Mouse (Mus musculus): ENCODE measurements around the gene Hcfc1. TPM values are rescaled to one million over a fixed set of nuclear protein-coding genes. Genes with fewer than 3 reads are reported as not detected.

The Hcfc1 gene
- 24.4 and 33.9 TPM in 2 replicates for polyA plus RNA-seq (2015; fragmentation: Nextera tagmentation; extraction: Ambion mirVana)

- peak; percentile 74 for ATAC-seq (replicated peaks; ENCODE audit: insufficient number of reproducible peaks, insufficient read depth, low FRiP score, low read depth)
- 12% methylated on average over 58 of the region's 58 CpGs for WGBS
- peaks cover 26% of the 10 kb centered on the region for H3K4me1 ChIP-seq (replicated peaks)
- peak within 1 kb of the TSS; percentile 78 for H3K4me3 ChIP-seq
- peak within 1 kb of the TSS; percentile 63 for H3K4me2 ChIP-seq
- no peaks in the 10 kb centered on the region for H3K36me3 ChIP-seq
- peak within 1 kb of the TSS; percentile 99 for H3K27ac ChIP-seq
- H3K9me3 ChIP-seq (replicated peaks), result no peaks in the 10 kb centered on the region
- peak within 1 kb of the TSS; percentile 72 for H3K9ac ChIP-seq
- 0 out of 2 replicates have a peak, but pooled peaks cover 5% of the 10 kb centered on the region for H3K27me3 ChIP-seq
These were observed at the start of gene Hcfc1 for GRCm38 (mm10) chrX:73966248-73967176. Gene Hcfc1, minus strand, starts transcription at chrX:73966357.

DNA sequence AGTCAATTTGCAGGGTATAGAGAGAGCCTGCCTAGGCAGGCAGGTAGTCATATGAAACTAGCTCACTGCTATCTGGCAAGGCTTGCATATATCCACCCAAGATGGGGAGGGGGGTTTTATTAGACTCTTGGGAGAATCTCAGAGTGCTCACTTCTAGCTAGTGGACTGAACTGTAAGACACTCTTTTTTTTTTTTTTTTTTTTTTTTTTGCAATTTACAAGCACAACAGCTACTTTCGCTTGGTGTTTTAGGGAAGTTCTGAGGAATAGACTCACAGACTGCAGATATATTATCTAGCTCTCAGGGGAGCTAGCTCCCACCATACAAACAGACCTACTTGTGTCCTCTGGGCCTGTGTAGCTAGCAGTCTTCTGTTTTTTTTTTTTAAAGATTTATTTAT lies 48.4 kb upstream of the Hcfc1 start:
- no peak overlapping the region for H3K9ac ChIP-seq
- H3K27me3 ChIP-seq, result no peaks in the 10 kb centered on the region
- no peaks in the 10 kb centered on the region for H3K4me1 ChIP-seq (replicated peaks)
- H3K27ac ChIP-seq, result no peak overlapping the region
- peaks cover 10% of the 10 kb centered on the region for H3K36me3 ChIP-seq
- ATAC-seq (replicated peaks; ENCODE audit: insufficient number of reproducible peaks, insufficient read depth, low FRiP score, low read depth), result no peak
- no peaks in the 10 kb centered on the region for H3K9me3 ChIP-seq (replicated peaks)
- WGBS, result 87% methylated on average over 1 of the region's 1 CpGs
- no peak overlapping the region for H3K4me3 ChIP-seq
- no peak overlapping the region for H3K4me2 ChIP-seq

DNA sequence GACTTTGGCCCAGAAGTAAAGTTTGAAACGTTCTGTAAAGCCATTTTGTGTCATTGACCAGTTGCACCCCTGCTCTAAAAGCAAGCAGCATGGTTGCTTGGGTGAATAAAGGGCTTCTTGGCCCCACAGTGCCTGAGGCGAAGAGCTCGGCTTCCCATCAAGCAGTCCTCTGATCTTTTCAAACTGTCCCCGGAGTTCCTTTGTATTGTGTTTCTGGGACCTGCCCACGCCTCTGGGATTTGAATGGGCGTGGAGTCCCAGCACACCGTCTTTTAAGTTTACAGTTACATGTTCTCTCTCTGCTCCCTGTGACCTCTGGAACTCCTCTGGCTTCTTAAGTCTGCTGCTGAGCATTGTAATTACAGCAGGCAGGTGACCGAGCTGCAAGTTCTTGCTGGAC lies 41.9 kb upstream of the Hcfc1 start:
- H3K27me3 ChIP-seq, result no peaks in the 10 kb centered on the region
- no peak for ATAC-seq (replicated peaks; ENCODE audit: insufficient number of reproducible peaks, insufficient read depth, low FRiP score, low read depth)
- no peak overlapping the region for H3K27ac ChIP-seq
- no peak overlapping the region for H3K4me2 ChIP-seq
- no peaks in the 10 kb centered on the region for H3K36me3 ChIP-seq
- no peaks in the 10 kb centered on the region for H3K4me1 ChIP-seq (replicated peaks)
- WGBS, result 65% methylated on average over 8 of the region's 8 CpGs
- no peak overlapping the region for H3K9ac ChIP-seq
- H3K4me3 ChIP-seq, result no peak overlapping the region
- H3K9me3 ChIP-seq (replicated peaks), result no peaks in the 10 kb centered on the region

DNA sequence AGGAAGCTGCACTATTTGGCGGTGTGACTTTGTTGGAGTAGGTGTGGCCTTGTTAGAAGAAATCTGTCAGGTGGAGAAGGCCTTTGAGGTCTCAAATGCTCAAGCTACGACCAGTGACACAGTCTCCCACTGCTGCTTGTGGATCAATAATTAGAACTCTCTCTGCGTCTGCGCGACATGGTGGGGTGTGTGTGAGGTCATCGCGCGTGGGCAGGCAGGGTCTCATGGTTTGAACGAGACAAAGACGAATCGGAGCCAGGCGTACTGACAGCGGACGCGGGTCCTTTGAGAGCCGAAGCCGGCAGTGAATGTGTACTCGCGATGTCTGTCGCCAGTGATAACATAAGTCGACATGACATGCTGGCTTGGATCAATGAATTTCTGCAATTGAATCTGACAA lies 40.2 kb upstream of the Hcfc1 start:
- Histone ChIP-seq H3K4me3 (no peak overlapping the region), H3K27ac (no peak overlapping the region), H3K4me2 (no peak overlapping the region), H3K9ac (no peak overlapping the region), H3K27me3 (no peaks in the 10 kb centered on the region), H3K9me3 (replicated peaks) (no peaks in the 10 kb centered on the region), H3K4me1 (replicated peaks) (no peaks in the 10 kb centered on the region), H3K36me3 (no peaks in the 10 kb centered on the region)
- ATAC-seq (replicated peaks; ENCODE audit: insufficient number of reproducible peaks, insufficient read depth, low FRiP score, low read depth), result no peak
- WGBS, result 76% methylated on average over 21 of the region's 21 CpGs

DNA sequence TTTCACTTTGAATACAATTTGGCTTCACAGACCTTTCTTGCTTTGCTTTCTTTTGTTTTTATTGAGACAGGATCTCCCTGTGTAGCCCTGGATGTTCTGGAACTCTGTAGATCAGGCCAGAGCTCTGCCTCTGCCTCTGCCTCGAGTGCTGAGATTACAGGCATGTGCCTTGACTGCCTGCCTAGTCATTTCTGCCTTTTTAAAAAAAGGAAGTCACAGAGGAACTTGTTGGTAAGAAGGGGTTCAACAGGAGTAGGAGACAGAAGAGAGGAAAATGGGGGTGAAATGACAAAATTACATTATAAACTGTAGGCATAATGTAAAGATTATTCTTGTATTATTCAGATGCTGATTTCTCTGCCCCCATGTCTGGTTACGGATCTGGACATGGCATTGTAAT lies 37.5 kb upstream of the Hcfc1 start:
- no peak overlapping the region for H3K27ac ChIP-seq
- no peak for ATAC-seq (replicated peaks; ENCODE audit: insufficient number of reproducible peaks, insufficient read depth, low FRiP score, low read depth)

DNA sequence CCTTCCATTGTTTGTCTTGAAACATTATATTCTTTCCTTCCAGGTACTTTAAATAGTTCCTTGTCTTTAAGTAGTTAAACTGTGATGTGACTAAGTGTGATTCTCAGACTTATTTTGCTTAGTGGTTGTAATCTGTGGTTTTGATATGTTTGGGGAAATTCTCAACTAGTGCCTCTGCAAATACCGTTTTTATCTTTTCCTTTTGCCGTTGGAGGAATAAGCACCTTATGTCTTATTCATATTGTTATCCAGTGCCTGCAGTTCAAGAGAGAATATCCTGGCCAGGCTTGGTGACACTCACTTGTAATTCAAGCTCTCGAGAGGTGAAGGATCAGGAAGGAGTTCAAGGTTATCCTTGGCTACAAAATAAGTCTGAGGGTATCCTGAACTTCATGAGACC lies 34.9 kb upstream of the Hcfc1 start:
- H3K9me3 ChIP-seq (replicated peaks), result no peaks in the 10 kb centered on the region
- H3K4me3 ChIP-seq, result no peak overlapping the region
- H3K27ac ChIP-seq, result no peak overlapping the region
- H3K4me1 ChIP-seq (replicated peaks), result no peaks in the 10 kb centered on the region
- H3K4me2 ChIP-seq, result no peak overlapping the region
- no peaks in the 10 kb centered on the region for H3K36me3 ChIP-seq
- no peak for ATAC-seq (replicated peaks; ENCODE audit: insufficient number of reproducible peaks, insufficient read depth, low FRiP score, low read depth)
- H3K9ac ChIP-seq, result no peak overlapping the region
- H3K27me3 ChIP-seq, result no peaks in the 10 kb centered on the region
- 59% methylated on average over 3 of the region's 3 CpGs for WGBS

More for the DNA sequence above, 37.5 kb upstream of the Hcfc1 start:
- H3K9ac ChIP-seq, result no peak overlapping the region
- H3K4me1 ChIP-seq (replicated peaks), result no peaks in the 10 kb centered on the region
- no peak overlapping the region for H3K4me3 ChIP-seq
- H3K4me2 ChIP-seq, result no peak overlapping the region
- WGBS, result 60% methylated on average over 2 of the region's 2 CpGs
- H3K36me3 ChIP-seq, result no peaks in the 10 kb centered on the region
- no peaks in the 10 kb centered on the region for H3K9me3 ChIP-seq (replicated peaks)
- no peaks in the 10 kb centered on the region for H3K27me3 ChIP-seq

DNA sequence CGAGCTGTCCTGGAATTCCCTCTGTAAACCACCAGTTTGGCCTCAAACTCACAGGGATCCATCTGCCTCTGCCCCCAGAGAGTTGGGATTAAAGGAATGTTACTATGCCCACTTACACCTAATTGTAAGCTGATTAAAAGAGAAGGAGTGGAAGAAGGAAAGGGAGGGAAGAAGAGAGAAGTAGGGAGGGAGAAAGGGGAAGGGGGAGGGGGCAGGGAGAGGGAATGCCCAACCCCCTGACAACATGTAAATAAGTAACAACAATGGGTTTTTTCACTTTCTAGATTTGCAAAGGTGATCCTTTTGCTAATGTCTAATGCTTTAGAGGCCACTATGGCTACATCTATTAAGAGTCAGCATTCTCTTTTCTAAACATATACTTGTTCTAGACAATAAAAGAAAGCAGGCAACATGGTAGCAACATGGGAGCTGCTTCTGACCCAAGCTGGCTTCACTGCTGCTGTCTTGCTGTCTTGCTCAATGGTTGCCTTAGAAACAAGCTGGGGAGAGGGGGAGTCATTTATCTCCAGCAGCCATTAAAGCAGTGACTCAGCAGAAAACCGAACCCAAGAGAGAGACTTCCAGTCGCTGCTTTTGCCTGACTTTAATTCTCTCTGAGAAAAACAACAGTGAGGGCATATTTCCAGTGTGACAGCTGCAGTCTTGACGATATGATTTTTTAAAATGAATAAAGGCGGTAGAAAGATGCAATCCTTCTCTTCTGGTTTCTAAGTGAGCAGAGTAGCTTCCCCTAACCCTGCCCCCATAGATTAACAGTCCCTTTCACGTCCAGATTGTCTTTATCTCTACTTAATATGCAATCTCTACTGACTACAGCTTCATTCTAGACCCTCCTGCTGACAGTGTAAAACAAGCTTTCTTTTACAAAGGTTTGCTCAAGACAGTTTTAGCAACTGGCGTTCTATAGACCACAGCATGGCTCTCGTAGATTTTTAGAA lies 33.0 kb upstream of the Hcfc1 start:
- Histone ChIP-seq H3K27me3 (no peaks in the 10 kb centered on the region), H3K4me1 (replicated peaks) (no peaks in the 10 kb centered on the region), H3K9ac (no peak overlapping the region), H3K4me3 (no peak overlapping the region), H3K36me3 (no peaks in the 10 kb centered on the region), H3K9me3 (replicated peaks) (no peaks in the 10 kb centered on the region), H3K27ac (peak overlapping the region; percentile 6; the same call in 1 of the 2 replicates), H3K4me2 (no peak overlapping the region; the same call in 1 of the 2 replicates)
- 26% methylated on average over 8 of the region's 8 CpGs for WGBS
- ATAC-seq (replicated peaks; ENCODE audit: insufficient number of reproducible peaks, insufficient read depth, low FRiP score, low read depth), result no peak

DNA sequence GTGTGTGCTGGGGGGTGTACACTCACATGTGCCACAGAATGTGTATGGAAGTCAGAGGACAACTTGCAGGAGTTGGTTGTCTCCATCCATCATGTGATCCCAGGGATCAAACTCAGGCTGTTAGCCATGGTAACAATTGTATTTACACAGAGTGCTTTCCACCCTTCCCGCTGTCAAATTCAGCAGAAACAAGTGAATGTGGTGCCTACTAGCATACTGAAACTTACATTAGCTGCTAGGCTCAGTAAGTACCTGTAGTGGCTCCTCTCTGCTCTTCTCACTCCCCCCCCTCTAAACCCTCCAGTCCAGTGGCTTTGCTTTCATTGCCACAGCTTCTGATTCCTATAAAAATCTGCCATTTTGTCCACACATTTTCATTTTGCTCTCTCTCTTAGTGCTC lies 11.6 kb upstream of the Hcfc1 start:
- Histone ChIP-seq H3K36me3 (no peaks in the 10 kb centered on the region), H3K4me3 (no peak overlapping the region), H3K27me3 (no peaks in the 10 kb centered on the region), H3K4me1 (replicated peaks) (no peaks in the 10 kb centered on the region), H3K4me2 (no peak overlapping the region), H3K27ac (no peak overlapping the region), H3K9me3 (replicated peaks) (no peaks in the 10 kb centered on the region), H3K9ac (no peak overlapping the region)
- ATAC-seq (replicated peaks; ENCODE audit: insufficient number of reproducible peaks, insufficient read depth, low FRiP score, low read depth), result no peak
- 74% methylated on average over 1 of the region's 1 CpGs for WGBS

- no peak overlapping the region for H3K4me2 ChIP-seq
- no peaks in the 10 kb centered on the region for H3K9me3 ChIP-seq (replicated peaks)
- no peak for ATAC-seq (replicated peaks; ENCODE audit: insufficient number of reproducible peaks, insufficient read depth, low FRiP score, low read depth)
- H3K27me3 ChIP-seq, result no peaks in the 10 kb centered on the region
- no peaks in the 10 kb centered on the region for H3K36me3 ChIP-seq
- WGBS, result 89% methylated on average over 2 of the region's 2 CpGs
- H3K4me1 ChIP-seq (replicated peaks), result no peaks in the 10 kb centered on the region
- no peak overlapping the region for H3K27ac ChIP-seq
- H3K4me3 ChIP-seq, result no peak overlapping the region
- no peak overlapping the region for H3K9ac ChIP-seq
These were observed 10.1 kb upstream of the Hcfc1 start for GRCm38 (mm10) chrX:73976283-73976682.

DNA sequence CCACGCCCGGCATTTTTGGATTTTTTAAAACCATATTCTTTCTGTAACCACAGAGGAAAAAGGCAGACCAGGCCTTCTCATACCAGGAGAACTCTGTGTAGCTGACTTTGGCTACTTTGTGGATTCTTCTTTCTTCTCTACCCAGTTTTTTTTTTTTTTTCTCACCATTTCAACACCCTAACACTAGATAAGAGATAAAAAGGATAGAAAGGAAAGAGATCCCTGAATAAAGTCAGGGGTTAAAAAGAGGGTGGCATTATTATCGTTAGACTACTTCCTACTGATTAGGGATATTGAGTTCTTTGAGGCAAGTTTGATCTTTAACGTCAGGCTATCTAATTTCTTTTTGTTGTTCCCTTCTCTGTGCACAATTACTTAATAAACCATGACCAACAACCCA lies 6.6 kb upstream of the Hcfc1 start:
- no peaks in the 10 kb centered on the region for H3K9me3 ChIP-seq (replicated peaks)
- H3K4me1 ChIP-seq (replicated peaks), result no peaks in the 10 kb centered on the region
- ATAC-seq (replicated peaks; ENCODE audit: insufficient number of reproducible peaks, insufficient read depth, low FRiP score, low read depth), result no peak
- WGBS, result 55% methylated on average over 4 of the region's 4 CpGs
- no peaks in the 10 kb centered on the region for H3K27me3 ChIP-seq
- H3K9ac ChIP-seq, result no peak overlapping the region
- no peak overlapping the region for H3K4me2 ChIP-seq
- no peak overlapping the region for H3K4me3 ChIP-seq
- no peak overlapping the region for H3K27ac ChIP-seq
- no peaks in the 10 kb centered on the region for H3K36me3 ChIP-seq

DNA sequence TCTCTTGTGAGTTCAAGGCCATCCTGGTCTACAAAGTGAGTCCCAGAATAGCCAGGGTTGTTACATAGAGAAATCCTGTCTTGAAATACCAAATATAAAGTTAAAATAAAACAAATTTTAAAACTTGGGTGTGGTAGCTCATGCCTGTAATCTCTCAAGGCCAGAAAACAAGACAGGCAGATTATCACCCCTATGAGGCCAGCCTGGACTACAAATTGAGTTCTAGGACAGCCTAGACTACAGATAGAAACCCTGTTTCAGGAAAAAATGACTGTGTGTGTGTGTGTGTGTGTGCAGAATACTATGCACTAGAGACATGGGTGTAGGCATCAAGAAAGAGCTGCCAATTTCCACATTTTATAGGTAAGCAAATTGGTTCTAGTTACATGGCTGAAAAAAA lies 4.6 kb upstream of the Hcfc1 start:
- Histone ChIP-seq H3K9me3 (replicated peaks) (no peaks in the 10 kb centered on the region), H3K9ac (no peak overlapping the region), H3K4me3 (no peak overlapping the region), H3K36me3 (no peaks in the 10 kb centered on the region), H3K4me2 (no peak overlapping the region), H3K27me3 (0 out of 2 replicates have a peak, but pooled peaks cover 5% of the 10 kb centered on the region), H3K27ac (no peak overlapping the region), H3K4me1 (replicated peaks) (no peaks in the 10 kb centered on the region)
- ATAC-seq (replicated peaks; ENCODE audit: insufficient number of reproducible peaks, insufficient read depth, low FRiP score, low read depth), result no peak

Data from heart, embryonic 15.5 days (tissue).